ENCODE assay signal across 12 mouse cellular contexts in the genomic region with DNA sequence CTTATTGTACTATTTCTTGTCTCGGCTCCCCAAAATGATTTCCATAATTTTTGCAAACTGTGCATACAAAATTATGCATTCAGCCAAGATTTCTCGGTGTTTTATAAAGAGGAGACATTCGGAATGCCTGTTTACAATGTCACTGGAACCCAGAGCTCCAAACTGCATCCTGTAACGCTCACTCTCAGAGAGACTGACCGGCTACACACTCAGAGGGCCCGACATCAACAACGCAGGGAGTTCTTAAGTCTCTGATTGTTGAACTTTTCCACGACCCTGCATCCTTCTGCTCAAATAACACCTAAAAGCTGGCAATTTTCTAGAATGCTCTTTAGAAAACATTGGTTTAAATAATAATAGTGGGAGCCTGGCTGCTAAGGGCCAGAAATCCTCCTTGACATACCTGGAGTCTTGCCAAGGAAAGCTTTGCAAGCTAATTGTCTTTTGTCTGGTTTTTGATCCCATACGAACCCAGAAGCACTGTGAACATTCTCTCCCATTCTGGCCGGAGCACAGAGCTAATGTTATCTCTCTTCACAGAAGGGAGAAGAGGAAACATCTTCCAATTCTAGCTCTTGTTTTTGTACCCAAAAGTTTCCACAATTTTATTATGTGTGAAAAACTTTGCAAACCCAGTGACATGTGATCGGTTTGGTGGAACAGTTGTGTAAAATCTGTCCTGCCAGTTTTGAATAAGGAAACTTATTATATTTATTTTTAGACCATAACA. TPM values are rescaled to one million over a fixed set of nuclear protein-coding genes. Genes with fewer than 3 reads are reported as not detected.
DNase-seq lines count a peak whose midpoint lies in the region; ATAC-seq and TF ChIP-seq lines count a peak whose summit lies in the region.
"Had no signal": no experiment of that assay in that cellular context is flagged by ENCODE, and none has a peak within 500 bp of the region (broad histone marks: within the 10 kb centered on the region; RNA-seq: fewer than 3 reads in every experiment).

No protein-coding gene starts in this region.

- H3K4me3 ChIP-seq in heart, embryonic 10.5 days, result no peak overlapping the region
- no peak overlapping the region for H3K4me3 ChIP-seq in lung, embryonic 14.5 days (ENCODE audit: low read depth, low read length)
- H3K4me3 ChIP-seq in heart, embryonic 13.5 days, result no peak overlapping the region
- H3K4me3 ChIP-seq: intestine, embryonic 15.5 days; liver, embryonic 13.5 days had no signal

- no peak overlapping the region for H3K27ac ChIP-seq in heart, embryonic 10.5 days
- H3K27ac ChIP-seq in lung, embryonic 14.5 days (ENCODE audit: low read depth), result peak overlapping the region; percentile 56; the same call in 1 of the 2 replicates
- H3K27ac ChIP-seq in heart, embryonic 13.5 days (replicated peaks), result peak overlapping the region; percentile 80
- H3K27ac ChIP-seq: intestine, embryonic 15.5 days; liver, embryonic 13.5 days had no signal

- peak; percentile 94 for DNase-seq in heart, adult 11 months
- no peak for DNase-seq in heart, embryonic 10.5 days (ENCODE audit: low spot score)
- DNase-seq in lung, embryonic 14.5 days, result peak; percentile 77
- DNase-seq in lung, postnatal 4 days, result no peak
- peak; percentile 21 for DNase-seq in lung, postnatal 36 days
- DNase-seq in Muller cell, postnatal 12 days (ENCODE audit: inconsistent ontology term), result no peak
- no peak for DNase-seq in urinary bladder, postnatal 14 days (ENCODE audit: low spot score)
- DNase-seq: gastrocnemius, postnatal 10 days; liver, embryonic 13.5 days; thymus, postnatal 4 days had no signal

- no peaks in the 10 kb centered on the region for H3K9me3 ChIP-seq in heart, embryonic 10.5 days
- no peaks in the 10 kb centered on the region for H3K9me3 ChIP-seq in lung, embryonic 14.5 days (ENCODE audit: low read depth, low read length)
- H3K9me3 ChIP-seq in heart, embryonic 13.5 days, result no peaks in the 10 kb centered on the region
- H3K9me3 ChIP-seq: intestine, embryonic 15.5 days; liver, embryonic 13.5 days had no signal

- H3K27me3 ChIP-seq in heart, embryonic 10.5 days (ENCODE audit: insufficient read depth, poor library complexity, severe bottlenecking), result no peaks in the 10 kb centered on the region
- H3K27me3 ChIP-seq in lung, embryonic 14.5 days (ENCODE audit: insufficient read depth, low read length), result no peaks in the 10 kb centered on the region
- no peaks in the 10 kb centered on the region for H3K27me3 ChIP-seq in heart, embryonic 13.5 days (replicated peaks)
- H3K27me3 ChIP-seq: intestine, embryonic 15.5 days; liver, embryonic 13.5 days had no signal

- WGBS in heart, embryonic 10.5 days, result 52% methylated on average over 11 of the region's 11 CpGs
- WGBS in lung, embryonic 14.5 days, result 22% methylated on average over 11 of the region's 11 CpGs
- 39% methylated on average over 11 of the region's 11 CpGs for WGBS in heart, embryonic 13.5 days

- no peak overlapping the region for H3K9ac ChIP-seq in lung, embryonic 14.5 days
- no peak overlapping the region for H3K9ac ChIP-seq in heart, embryonic 13.5 days
- H3K9ac ChIP-seq: intestine, embryonic 15.5 days; liver, embryonic 13.5 days had no signal

- no peaks in the 10 kb centered on the region for H3K36me3 ChIP-seq in heart, embryonic 10.5 days
- H3K36me3 ChIP-seq in lung, embryonic 14.5 days (ENCODE audit: insufficient read depth), result no peaks in the 10 kb centered on the region
- H3K36me3 ChIP-seq in heart, embryonic 13.5 days, result no peaks in the 10 kb centered on the region
- H3K36me3 ChIP-seq: intestine, embryonic 15.5 days; liver, embryonic 13.5 days had no signal

- no peak overlapping the region; the same call in 1 of the 2 replicates for H3K4me2 ChIP-seq in lung, embryonic 14.5 days
- peak overlapping the region; percentile 7; the same call in 1 of the 2 replicates for H3K4me2 ChIP-seq in heart, embryonic 13.5 days
- H3K4me2 ChIP-seq: intestine, embryonic 15.5 days; liver, embryonic 13.5 days had no signal

- no peak for TF ChIP-seq CTCF in lung, embryonic 14.5 days (IDR thresholded peaks at IDR 0.05; ENCODE audit: low read depth)

- H3K4me1 ChIP-seq in heart, embryonic 10.5 days, result peaks cover 3% of the 10 kb centered on the region; the same call in 1 of the 2 replicates
- H3K4me1 ChIP-seq in lung, embryonic 14.5 days (ENCODE audit: insufficient read depth), result peaks cover 9% of the 10 kb centered on the region
- peaks cover 20% of the 10 kb centered on the region for H3K4me1 ChIP-seq in heart, embryonic 13.5 days
- H3K4me1 ChIP-seq: intestine, embryonic 15.5 days; liver, embryonic 13.5 days had no signal

- no peak; the same call in 1 of the 2 replicates for ATAC-seq in lung, embryonic 14.5 days (ENCODE audit: insufficient read depth)
- 0 out of 2 replicates have a peak, but pooled peaks have one; percentile 31 for ATAC-seq in heart, embryonic 13.5 days (ENCODE audit: extremely low read depth, insufficient number of reproducible peaks, low FRiP score, low TSS enrichment)
- ATAC-seq: intestine, embryonic 15.5 days had no signal

RNA-seq across cellular contexts. Expression of a gene that starts 30.0 kb away (rescaled TPM):
- 1.0 and 1.8 TPM in 2 replicates for polyA plus RNA-seq in heart, embryonic 10.5 days (2016; fragmentation: Nextera tagmentation; extraction: Ambion mirVana)
- 1.9 and 2.2 TPM in 2 replicates for polyA plus RNA-seq in lung, embryonic 14.5 days (2014; fragmentation: Nextera tagmentation; extraction: Ambion mirVana)
- polyA plus RNA-seq in heart, embryonic 13.5 days (2015; fragmentation: Nextera tagmentation; extraction: Ambion mirVana), result 4.4 and 4.5 TPM in 2 replicates

Comparison
In these comparisons a context has a peak if more than half of its experiments do, and no peak if none do; other contexts are left out.
1. DNase-seq: peak in heart, adult 11 months (single experiment), lung, embryonic 14.5 days (single experiment) and lung, postnatal 36 days (single experiment); none in heart, embryonic 10.5 days (single experiment), lung, postnatal 4 days (0 of 2), Muller cell, postnatal 12 days (single experiment) and urinary bladder, postnatal 14 days (single experiment).